Mouse (Mus musculus) small intestine, adult 2 months (tissue): Measurements from ENCODE around the gene Olfr837. TPM values are rescaled to one million over a fixed set of nuclear protein-coding genes. Genes with fewer than 3 reads are reported as not detected.
"Not testable (repeated sequence)": the region's sequence is repeated elsewhere in the genome, so short reads cannot be mapped to it uniquely, and the experiment has no call there.

Experiments
- H3K27ac ChIP-seq: fragments of 200-500 bp; 2 replicates; pipeline ENCODE4 v1.5.1; 2012; ENCODE audit warnings: low read depth, low read length, control low read depth, inconsistent platforms; ENCODE audit not compliant: insufficient read depth
- H3K27me3 ChIP-seq: fragments of 200-500 bp; 2 replicates; pipeline ENCODE4 v1.6.1; 2012; ENCODE audit warnings: mild to moderate bottlenecking, moderate library complexity, low read length, inconsistent platforms; ENCODE audit not compliant: control insufficient read depth, insufficient read depth
- H3K36me3 ChIP-seq: fragments of 200-500 bp; 2 replicates; pipeline ENCODE4 v1.6.1; 2012; ENCODE audit warnings: mild to moderate bottlenecking, low read length, control low read depth, inconsistent platforms; ENCODE audit not compliant: control insufficient read depth, insufficient read depth
- H3K4me1 ChIP-seq: fragments of 200-500 bp; 2 replicates; pipeline ENCODE4 v1.6.1; 2012; ENCODE audit warnings: low read length, inconsistent platforms, mixed read lengths; ENCODE audit not compliant: control insufficient read depth, insufficient read depth, insufficient read length
- H3K4me3 ChIP-seq: fragments of 200-500 bp; 2 replicates; pipeline ENCODE4 v1.5.1; 2012; ENCODE audit warnings: low read depth, mild to moderate bottlenecking, control low read depth, inconsistent platforms, low read length, moderate library complexity
- CTCF ChIP-seq: fragments of 200-500 bp; IDR thresholded peaks from 2 replicates; pipeline ENCODE4 v1.5.1; 2012; ENCODE audit warnings: low read depth, mild to moderate bottlenecking, control low read depth, inconsistent platforms, low read length, moderate library complexity, mixed read lengths; ENCODE audit not compliant: insufficient replicate concordance, insufficient read length; ENCODE audit errors: extremely low read depth
- POLR2A ChIP-seq: fragments of 200-500 bp; IDR thresholded peaks from 2 replicates; pipeline ENCODE4 v1.6.1; 2012; ENCODE audit warnings: low read depth, mild to moderate bottlenecking, control low read depth, inconsistent platforms, low read length, moderate library complexity
- WGBS: fragments of 180-500 bp; shearing (Covaris S2); methylation state at CpG from one replicate; pipeline ENCODE4 v1.1.7; 2018; 5-methylcytosine and 5-hydroxymethylcytosine counted together
- polyA plus RNA-seq: library from polyadenylated mRNA; depleted of rRNA; stranded (reverse); fragments of >200 nt; gene quantifications from 2 replicates; pipeline ENCODE4 v1.2.3, GENCODE M21; 2012; rRNA removed

Gene Olfr837
- not detected in 2 replicates for polyA plus RNA-seq

- Histone ChIP-seq H3K4me3 (no peak within 1 kb of the TSS), H3K36me3 (no peaks in the 10 kb centered on the region), H3K27ac (no peak within 1 kb of the TSS), H3K27me3 (no peaks in the 10 kb centered on the region), H3K4me1 (no peaks in the 10 kb centered on the region)
- TF ChIP-seq POLR2A (no peak), CTCF (no peak)
- WGBS, result 72% methylated on average over 1 of the region's 1 CpGs
Observed at GRCm38 (mm10) chr9:19136017-19136416, at the start of gene Olfr837. TSS of gene Olfr837 (plus strand) at chr9:19136317.

- not testable (repeated sequence) for H3K36me3 ChIP-seq, H3K4me3 ChIP-seq, H3K4me1 ChIP-seq, H3K27me3 ChIP-seq, H3K27ac ChIP-seq
- 24% methylated on average over 6 of the region's 6 CpGs for WGBS
Observed at GRCm38 (mm10) chr9:19092889-19093753, 43.0 kb upstream of the Olfr837 start.

GRCm38 (mm10) chr9:19097286-19097685, 38.8 kb upstream of the Olfr837 start:
- H3K36me3 ChIP-seq, result no peaks in the 10 kb centered on the region

GRCm38 (mm10) chr9:19120082-19120481, 16.0 kb upstream of the Olfr837 start, which contains the start of gene Olfr836:
TSS of gene Olfr836 (plus strand) at chr9:19120382.
- Histone ChIP-seq H3K27me3 (no peaks in the 10 kb centered on the region), H3K27ac (no peak within 1 kb of the TSS), H3K4me3 (no peak within 1 kb of the TSS), H3K4me1 (no peaks in the 10 kb centered on the region), H3K36me3 (no peaks in the 10 kb centered on the region)
- no peak for TF ChIP-seq POLR2A
- TF ChIP-seq CTCF, result no peak

More at GRCm38 (mm10) chr9:19097286-19097685, 38.8 kb upstream of the Olfr837 start:
- H3K27me3 ChIP-seq, result no peaks in the 10 kb centered on the region
- no peak for TF ChIP-seq CTCF
- TF ChIP-seq POLR2A, result no peak
- no peak overlapping the region for H3K27ac ChIP-seq
- H3K4me3 ChIP-seq, result no peak overlapping the region
- 88% methylated on average over 4 of the region's 4 CpGs for WGBS
- H3K4me1 ChIP-seq, result no peaks in the 10 kb centered on the region

GRCm38 (mm10) chr9:19177212-19177611, 41.1 kb downstream of the Olfr837 start, which contains the start of gene Olfr839-ps1:
TSS of gene Olfr839-ps1 (minus strand) at chr9:19177312.
- 64% methylated on average over 1 of the region's 1 CpGs for WGBS
- Histone ChIP-seq H3K27ac (no peak within 1 kb of the TSS), H3K4me3 (no peak within 1 kb of the TSS), H3K4me1 (no peaks in the 10 kb centered on the region), H3K36me3 (no peaks in the 10 kb centered on the region), H3K27me3 (no peaks in the 10 kb centered on the region)
- TF ChIP-seq CTCF (no peak), POLR2A (no peak)

Other genes with a start within 250 kb of the Olfr837 start
- not detected in 2 replicates for gene Olfr832, start 199.2 kb upstream of the Olfr837 start, polyA plus RNA-seq
- not detected in 2 replicates for gene Olfr834, start 148.3 kb upstream of the Olfr837 start, polyA plus RNA-seq
- not detected in 2 replicates for gene Olfr835, start 103.6 kb upstream of the Olfr837 start, polyA plus RNA-seq
- gene Olfr836, start 15.9 kb upstream of the Olfr837 start, polyA plus RNA-seq, result not detected in 2 replicates
- gene Olfr839-ps1, start 41.0 kb downstream of the Olfr837 start, polyA plus RNA-seq, result not detected in 2 replicates
- not detected in 2 replicates for gene Olfr843, start 115.7 kb downstream of the Olfr837 start, polyA plus RNA-seq
- not detected in 2 replicates for gene Olfr844, start 180.0 kb downstream of the Olfr837 start, polyA plus RNA-seq
- gene Olfr845, start 200.1 kb downstream of the Olfr837 start, polyA plus RNA-seq, result not detected in 2 replicates
- not detected in 2 replicates for gene Olfr846, start 227.7 kb downstream of the Olfr837 start, polyA plus RNA-seq
- not detected in 2 replicates for gene Olfr847, start 242.4 kb downstream of the Olfr837 start, polyA plus RNA-seq